Mouse (Mus musculus) stomach, postnatal 0 days (tissue): Measurements from ENCODE around the gene Prim2. TPM values are rescaled to one million over a fixed set of nuclear protein-coding genes. Genes with fewer than 3 reads are reported as not detected.

Experiments
- ATAC-seq: fragments of 200-750 bp; cut with Nextera tagmentation; 2 replicates; pipeline ENCODE4 v1.8.0; 2017; ENCODE audit not compliant: low FRiP score, low TSS enrichment
- DNase-seq: peaks from one replicate; pipeline ENCODE4 v3.0.0-alpha.2; 2016; ENCODE audit warnings: low spot score
- H3K27ac ChIP-seq: fragments of 300-500 bp; sonication (generic); replicated peaks from 2 replicates; pipeline ENCODE4 v1.5.1; 2014; ENCODE audit warnings: mild to moderate bottlenecking, control low read depth
- H3K27me3 ChIP-seq: fragments of 300-500 bp; sonication (generic); 2 replicates; pipeline ENCODE4 v1.6.1; 2014; ENCODE audit warnings: low read length; ENCODE audit not compliant: control insufficient read depth, insufficient read depth
- H3K36me3 ChIP-seq: fragments of 300-500 bp; sonication (generic); 2 replicates; pipeline ENCODE4 v1.6.1; 2014; ENCODE audit warnings: low read length, mixed read lengths; ENCODE audit not compliant: control insufficient read depth, insufficient read depth
- H3K4me1 ChIP-seq: fragments of 300-500 bp; sonication (generic); replicated peaks from 2 replicates; pipeline ENCODE4 v1.6.1; 2014; ENCODE audit warnings: antibody characterized with exemption; ENCODE audit not compliant: control insufficient read depth, insufficient read depth
- H3K4me2 ChIP-seq: fragments of 300-500 bp; sonication (generic); replicated peaks from 2 replicates; pipeline ENCODE4 v1.6.1; 2014; ENCODE audit warnings: low read depth, mild to moderate bottlenecking, control low read depth, moderate library complexity
- H3K4me3 ChIP-seq: fragments of 300-500 bp; sonication (generic); 2 replicates; pipeline ENCODE4 v1.5.1; 2014; ENCODE audit warnings: low read depth, low read length, control low read depth
- H3K9ac ChIP-seq: fragments of 300-500 bp; sonication (generic); 2 replicates; pipeline ENCODE4 v1.6.1; 2014; ENCODE audit warnings: mild to moderate bottlenecking, low read length, control low read depth, mixed read lengths
- H3K9me3 ChIP-seq: fragments of 300-500 bp; sonication (generic); 2 replicates; pipeline ENCODE4 v1.6.1; 2016; ENCODE audit warnings: low read length; ENCODE audit not compliant: control insufficient read depth
- CTCF ChIP-seq: IDR thresholded peaks from 2 replicates; pipeline ENCODE4 v1.5.1; 2016; ENCODE audit warnings: antibody characterized with exemption, low read depth, mild to moderate bottlenecking, moderate library complexity
- EP300 ChIP-seq: optimal IDR thresholded peaks from 2 replicates; pipeline ENCODE3; 2016; ENCODE audit warnings: antibody characterized with exemption
- WGBS: fragments of 180-500 bp; shearing (Covaris S2); extraction: QIAGEN DNeasy Blood & Tissue Kit; methylation state at CpG from one replicate; pipeline ENCODE4 v1.1.7; 2014; 5-methylcytosine and 5-hydroxymethylcytosine counted together
- polyA plus RNA-seq: library from polyadenylated mRNA; unstranded; fragments of >200 nt; fragmentation: Nextera tagmentation; extraction: Ambion mirVana; gene quantifications from 2 replicates; pipeline ENCODE4 v1.2.1, GENCODE M21; 2015

The Prim2 gene
- polyA plus RNA-seq, 1 experiment from 2014 or later: 13.1 TPM

DNA sequence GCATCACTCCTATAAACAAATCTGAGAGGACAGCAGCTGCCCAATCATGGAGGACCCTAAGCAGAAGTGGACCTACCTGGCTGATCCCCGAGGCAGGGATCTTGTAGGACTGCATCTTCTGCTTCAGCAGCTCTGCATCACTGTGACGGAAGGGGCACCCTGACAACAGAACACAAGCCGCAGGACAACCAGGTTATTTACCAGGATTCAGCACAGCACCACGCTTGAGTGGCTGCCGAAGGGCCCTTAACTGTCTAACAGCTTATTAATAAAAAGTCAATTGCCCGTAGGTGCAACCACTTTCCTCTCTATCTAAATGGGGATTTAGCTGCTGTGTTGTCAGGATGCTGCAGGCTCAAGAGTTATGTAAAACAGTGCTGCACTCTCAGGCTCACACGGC is 189.2 kb downstream of the Prim2 start:
- no peak for TF ChIP-seq CTCF
- TF ChIP-seq EP300: no peak
- Histone ChIP-seq H3K27me3 (no peaks in the 10 kb centered on the region), H3K9ac (no peak overlapping the region), H3K4me1 (no peaks in the 10 kb centered on the region), H3K4me2 (no peak overlapping the region), H3K36me3 (no peaks in the 10 kb centered on the region), H3K4me3 (no peak overlapping the region), H3K27ac (no peak overlapping the region), H3K9me3 (no peaks in the 10 kb centered on the region)
- DNase-seq (no peak), ATAC-seq (no peak)
- WGBS: 88% methylated on average over 7 of the region's 7 CpGs

DNA sequence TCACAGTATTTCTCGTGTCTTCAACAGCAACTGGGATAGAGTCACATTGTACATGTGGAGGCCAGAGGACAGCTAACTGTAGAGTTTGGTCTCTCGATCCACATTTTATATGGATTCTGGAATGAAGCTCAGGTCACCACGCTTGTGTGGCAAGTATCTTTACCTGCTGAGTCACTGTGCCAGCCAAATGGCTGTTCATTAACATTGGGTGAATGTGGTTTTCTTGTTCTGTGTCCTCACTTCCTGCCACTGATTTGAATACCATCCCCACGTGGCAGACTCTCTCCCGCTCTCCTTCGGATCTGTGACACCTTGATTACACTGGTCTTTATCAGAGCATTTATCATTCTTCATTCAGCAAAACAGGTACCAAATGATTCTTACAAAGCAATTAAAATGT is 198.5 kb downstream of the Prim2 start:
- Histone ChIP-seq H3K9me3 (no peaks in the 10 kb centered on the region), H3K4me1 (no peaks in the 10 kb centered on the region), H3K27ac (no peak overlapping the region), H3K36me3 (no peaks in the 10 kb centered on the region), H3K9ac (no peak overlapping the region), H3K27me3 (no peaks in the 10 kb centered on the region), H3K4me2 (no peak overlapping the region), H3K4me3 (no peak overlapping the region)
- ATAC-seq (no peak), DNase-seq (no peak)
- TF ChIP-seq CTCF (no peak), EP300 (no peak)
- WGBS: 86% methylated on average over 6 of the region's 6 CpGs

GRCm38 (mm10) chr1:33470222-33470621 is 199.4 kb downstream of the Prim2 start:
- no peak for ATAC-seq

GRCm38 (mm10) chr1:33464234-33464633 is 205.4 kb downstream of the Prim2 start:
- 51% methylated on average over 5 of the region's 5 CpGs for WGBS
- TF ChIP-seq CTCF (no peak), EP300 (no peak)

More at GRCm38 (mm10) chr1:33470222-33470621, 199.4 kb downstream of the Prim2 start:
- Histone ChIP-seq H3K9me3 (no peaks in the 10 kb centered on the region), H3K4me3 (no peak overlapping the region), H3K27me3 (no peaks in the 10 kb centered on the region), H3K4me2 (no peak overlapping the region), H3K4me1 (no peaks in the 10 kb centered on the region), H3K36me3 (no peaks in the 10 kb centered on the region), H3K27ac (no peak overlapping the region), H3K9ac (no peak overlapping the region)
- no peak for DNase-seq
- no peak for TF ChIP-seq CTCF
- no peak for TF ChIP-seq EP300
- WGBS: 95% methylated on average over 8 of the region's 8 CpGs

GRCm38 (mm10) chr1:33460703-33461102 is 208.9 kb downstream of the Prim2 start:
- Histone ChIP-seq H3K36me3 (no peaks in the 10 kb centered on the region), H3K9ac (no peak overlapping the region), H3K9me3 (no peaks in the 10 kb centered on the region), H3K4me1 (no peaks in the 10 kb centered on the region), H3K4me3 (no peak overlapping the region), H3K27ac (no peak overlapping the region), H3K4me2 (no peak overlapping the region), H3K27me3 (no peaks in the 10 kb centered on the region)
- 89% methylated on average over 8 of the region's 8 CpGs for WGBS
- TF ChIP-seq CTCF (no peak), EP300 (no peak)
- ATAC-seq: no peak
- no peak for DNase-seq

More at GRCm38 (mm10) chr1:33464234-33464633, 205.4 kb downstream of the Prim2 start:
- no peaks in the 10 kb centered on the region for H3K36me3 ChIP-seq
- H3K9ac ChIP-seq: no peak overlapping the region
- no peaks in the 10 kb centered on the region for H3K4me1 ChIP-seq
- no peak overlapping the region for H3K27ac ChIP-seq
- no peaks in the 10 kb centered on the region for H3K9me3 ChIP-seq
- no peak overlapping the region for H3K4me3 ChIP-seq
- ATAC-seq (no peak), DNase-seq (no peak)
- H3K4me2 ChIP-seq: no peak overlapping the region
- H3K27me3 ChIP-seq: no peaks in the 10 kb centered on the region

GRCm38 (mm10) chr1:33460262-33460661 is 209.3 kb downstream of the Prim2 start:
- H3K9me3 ChIP-seq: no peaks in the 10 kb centered on the region

More at GRCm38 (mm10) chr1:33460262-33460661, 209.3 kb downstream of the Prim2 start:
- 87% methylated on average over 3 of the region's 3 CpGs for WGBS
- Histone ChIP-seq H3K9ac (no peak overlapping the region), H3K4me1 (no peaks in the 10 kb centered on the region), H3K27me3 (no peaks in the 10 kb centered on the region), H3K36me3 (no peaks in the 10 kb centered on the region), H3K4me2 (no peak overlapping the region), H3K4me3 (no peak overlapping the region), H3K27ac (no peak overlapping the region)
- TF ChIP-seq CTCF (no peak), EP300 (no peak)
- no peak for ATAC-seq
- DNase-seq: no peak
